Mouse (Mus musculus): ENCODE results near the gene Majin. TPM values are rescaled to one million over a fixed set of nuclear protein-coding genes. Genes with fewer than 3 reads are reported as not detected.

The Majin gene
- polyA plus RNA-seq, 1 experiment, result 20.7 TPM

DNA sequence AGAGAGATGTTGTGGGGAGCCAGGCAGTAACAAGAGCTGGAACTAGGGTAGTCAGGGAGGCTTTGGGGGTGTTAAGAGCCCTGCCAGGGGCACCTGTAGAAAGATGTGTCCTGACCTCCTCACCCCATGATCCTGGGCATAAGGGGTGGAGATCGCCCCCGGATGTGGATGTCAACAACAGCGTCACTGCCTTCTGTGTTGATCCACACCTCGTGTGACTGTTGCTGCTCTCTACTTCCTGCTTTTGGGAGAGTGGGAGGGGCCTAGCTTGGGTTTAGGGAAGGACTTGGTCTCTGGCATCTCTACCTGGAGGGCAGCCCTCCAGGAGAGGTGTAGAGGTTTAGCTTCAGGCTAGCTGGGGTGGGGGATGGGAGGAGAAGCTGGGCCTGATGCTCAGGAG, 58.1 kb downstream of the Majin start:
- peaks cover 13% of the 10 kb centered on the region for H3K4me1 ChIP-seq (ENCODE audit: control insufficient read depth, insufficient read depth, low read length)
- TF ChIP-seq CTCF (IDR thresholded peaks at IDR 0.05; ENCODE audit: control insufficient read depth, insufficient read depth, insufficient replicate concordance, low read depth, low read length) (no peak), POLR2A (IDR thresholded peaks at IDR 0.05; ENCODE audit: control insufficient read depth, low read depth, low read length) (0 out of 2 replicates have a peak, but pooled peaks have one; percentile 30)
- H3K4me3 ChIP-seq (ENCODE audit: control insufficient read depth, low read depth, low read length), result peak overlapping the region; percentile 95
- peak overlapping the region; percentile 41 for H3K27ac ChIP-seq (ENCODE audit: control insufficient read depth, insufficient read depth, low read depth, low read length)
- no peaks in the 10 kb centered on the region for H3K27me3 ChIP-seq (ENCODE audit: control insufficient read depth, insufficient read depth, low read length)
- no peaks in the 10 kb centered on the region; the same call in none of the 2 replicates for H3K36me3 ChIP-seq (ENCODE audit: control insufficient read depth, insufficient read depth, low read length)

DNA sequence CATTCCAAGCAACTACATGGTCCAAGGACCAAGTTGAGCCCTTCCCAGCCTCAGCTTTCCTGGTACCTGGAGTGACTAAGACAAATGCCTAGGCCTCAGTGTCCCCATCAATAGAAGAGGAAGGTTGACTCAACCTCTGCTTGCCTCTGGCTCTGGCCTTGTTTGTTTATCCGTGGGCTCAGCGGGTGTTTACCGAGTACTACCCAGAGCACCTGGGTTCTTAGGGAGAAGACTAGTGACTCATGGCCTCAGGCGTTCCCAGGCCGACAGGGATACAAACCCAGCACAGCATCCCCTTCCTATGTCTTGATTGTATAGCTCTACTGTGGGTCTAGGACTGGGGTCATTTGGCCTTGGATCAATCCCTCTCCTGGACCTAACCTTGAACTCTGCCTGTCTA, 59.0 kb downstream of the Majin start:
- TF ChIP-seq POLR2A (IDR thresholded peaks at IDR 0.05; ENCODE audit: control insufficient read depth, low read depth, low read length), result no peak
- TF ChIP-seq CTCF (IDR thresholded peaks at IDR 0.05; ENCODE audit: control insufficient read depth, insufficient read depth, insufficient replicate concordance, low read depth, low read length), result no peak
- no peak overlapping the region for H3K4me3 ChIP-seq (ENCODE audit: control insufficient read depth, low read depth, low read length)

DNA sequence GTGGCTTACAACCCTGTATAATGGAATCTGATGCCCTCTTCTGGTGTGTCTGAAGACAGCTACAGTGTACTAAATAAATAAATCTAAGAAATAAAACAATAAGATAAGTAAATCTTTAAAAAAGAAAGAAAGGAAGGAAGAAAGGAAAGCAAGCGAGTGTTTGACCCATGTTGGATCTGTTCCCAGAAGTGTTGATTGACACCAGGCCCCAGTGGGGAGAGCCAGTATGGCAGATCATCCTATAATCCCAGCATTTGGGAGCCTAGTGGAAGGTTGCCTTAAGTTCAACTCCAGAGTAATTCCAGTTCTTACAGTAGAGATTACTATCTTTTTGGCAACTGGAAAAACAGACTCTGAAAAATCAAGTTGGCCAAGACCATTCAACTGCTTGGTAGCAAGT, 61.6 kb downstream of the Majin start:
- Histone ChIP-seq H3K27ac (ENCODE audit: control insufficient read depth, insufficient read depth, low read depth, low read length) (no peak overlapping the region), H3K27me3 (ENCODE audit: control insufficient read depth, insufficient read depth, low read length) (no peaks in the 10 kb centered on the region), H3K36me3 (ENCODE audit: control insufficient read depth, insufficient read depth, low read length) (peaks cover 3% of the 10 kb centered on the region), H3K4me1 (ENCODE audit: control insufficient read depth, insufficient read depth, low read length) (peaks cover 11% of the 10 kb centered on the region), H3K4me3 (ENCODE audit: control insufficient read depth, low read depth, low read length) (no peak overlapping the region)
- TF ChIP-seq CTCF (IDR thresholded peaks at IDR 0.05; ENCODE audit: control insufficient read depth, insufficient read depth, insufficient replicate concordance, low read depth, low read length) (no peak), POLR2A (IDR thresholded peaks at IDR 0.05; ENCODE audit: control insufficient read depth, low read depth, low read length) (no peak)

More for the DNA sequence above, 59.0 kb downstream of the Majin start:
- Histone ChIP-seq H3K27me3 (ENCODE audit: control insufficient read depth, insufficient read depth, low read length) (no peaks in the 10 kb centered on the region), H3K4me1 (ENCODE audit: control insufficient read depth, insufficient read depth, low read length) (peaks cover 13% of the 10 kb centered on the region), H3K27ac (ENCODE audit: control insufficient read depth, insufficient read depth, low read depth, low read length) (no peak overlapping the region), H3K36me3 (ENCODE audit: control insufficient read depth, insufficient read depth, low read length) (no peaks in the 10 kb centered on the region; the same call in none of the 2 replicates)

DNA sequence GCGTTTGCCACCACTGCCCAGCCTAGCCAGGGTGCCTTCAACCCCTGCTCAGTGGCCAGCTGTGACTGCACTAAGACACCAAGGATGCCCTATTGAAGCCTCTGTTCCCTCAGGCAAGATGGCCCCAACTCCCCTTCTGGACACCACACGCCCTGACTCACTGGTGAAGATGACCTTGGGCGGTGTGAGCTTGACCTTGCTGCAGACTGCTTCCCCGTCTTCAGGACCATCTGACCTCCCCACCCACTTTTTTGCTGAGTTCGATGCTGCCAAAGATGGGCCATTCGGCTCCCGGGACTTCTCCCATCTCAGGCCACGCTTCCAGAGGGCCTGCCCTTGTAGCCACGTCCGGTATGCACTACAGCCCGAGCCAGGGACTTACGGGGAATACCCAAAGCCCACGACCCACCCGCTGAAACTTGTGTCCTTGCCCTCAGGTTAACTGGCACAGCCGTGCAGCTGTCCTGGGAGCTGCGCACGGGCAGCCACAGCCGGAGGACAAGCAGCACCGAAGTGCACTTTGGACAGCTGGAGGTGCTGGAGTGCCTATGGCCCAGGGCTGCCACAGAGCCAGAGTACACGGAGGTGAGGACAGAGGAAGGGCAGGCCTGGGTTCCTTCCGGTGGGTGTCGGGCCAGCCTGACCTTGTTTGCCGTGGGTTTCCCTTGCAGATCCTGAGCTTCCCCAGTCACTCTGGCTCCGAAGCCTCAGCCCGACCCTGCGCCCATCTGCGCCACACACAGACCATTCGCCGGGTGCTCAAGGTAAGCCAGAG, 63.5 kb downstream of the Majin start:
- TF ChIP-seq CTCF (IDR thresholded peaks at IDR 0.05; ENCODE audit: control insufficient read depth, insufficient read depth, insufficient replicate concordance, low read depth, low read length), result no peak
- no peak for TF ChIP-seq POLR2A (IDR thresholded peaks at IDR 0.05; ENCODE audit: control insufficient read depth, low read depth, low read length)
- no peaks in the 10 kb centered on the region for H3K27me3 ChIP-seq (ENCODE audit: control insufficient read depth, insufficient read depth, low read length)
- no peak overlapping the region for H3K27ac ChIP-seq (ENCODE audit: control insufficient read depth, insufficient read depth, low read depth, low read length)
- H3K4me3 ChIP-seq (ENCODE audit: control insufficient read depth, low read depth, low read length), result no peak overlapping the region
- H3K36me3 ChIP-seq (ENCODE audit: control insufficient read depth, insufficient read depth, low read length), result peaks cover 5% of the 10 kb centered on the region
- H3K4me1 ChIP-seq (ENCODE audit: control insufficient read depth, insufficient read depth, low read length), result peaks cover 4% of the 10 kb centered on the region

DNA sequence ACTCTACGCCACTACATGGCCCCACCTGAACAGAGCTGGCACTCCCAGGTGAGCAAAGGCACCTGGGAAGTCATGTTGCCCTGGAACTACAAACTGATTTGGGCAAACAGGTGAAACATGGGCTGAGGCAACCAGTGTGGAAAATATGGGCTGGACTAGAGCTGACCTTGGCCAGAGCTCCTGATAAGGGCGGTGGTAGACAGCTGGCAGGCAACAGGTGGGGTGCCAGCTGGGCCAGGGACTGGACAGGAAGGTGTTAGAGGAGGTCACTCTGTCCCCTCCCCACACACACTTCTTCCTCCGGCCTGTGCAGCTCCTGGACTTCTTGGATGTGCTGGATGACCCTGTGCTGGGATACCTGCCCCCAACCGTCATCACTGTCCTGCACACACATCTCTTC, 68.8 kb downstream of the Majin start:
- Histone ChIP-seq H3K4me3 (ENCODE audit: control insufficient read depth, low read depth, low read length) (no peak overlapping the region), H3K36me3 (ENCODE audit: control insufficient read depth, insufficient read depth, low read length) (peaks cover 10% of the 10 kb centered on the region), H3K27ac (ENCODE audit: control insufficient read depth, insufficient read depth, low read depth, low read length) (no peak overlapping the region), H3K27me3 (ENCODE audit: control insufficient read depth, insufficient read depth, low read length) (no peaks in the 10 kb centered on the region), H3K4me1 (ENCODE audit: control insufficient read depth, insufficient read depth, low read length) (no peaks in the 10 kb centered on the region)
- no peak for TF ChIP-seq CTCF (IDR thresholded peaks at IDR 0.05; ENCODE audit: control insufficient read depth, insufficient read depth, insufficient replicate concordance, low read depth, low read length)
- no peak for TF ChIP-seq POLR2A (IDR thresholded peaks at IDR 0.05; ENCODE audit: control insufficient read depth, low read depth, low read length)

DNA sequence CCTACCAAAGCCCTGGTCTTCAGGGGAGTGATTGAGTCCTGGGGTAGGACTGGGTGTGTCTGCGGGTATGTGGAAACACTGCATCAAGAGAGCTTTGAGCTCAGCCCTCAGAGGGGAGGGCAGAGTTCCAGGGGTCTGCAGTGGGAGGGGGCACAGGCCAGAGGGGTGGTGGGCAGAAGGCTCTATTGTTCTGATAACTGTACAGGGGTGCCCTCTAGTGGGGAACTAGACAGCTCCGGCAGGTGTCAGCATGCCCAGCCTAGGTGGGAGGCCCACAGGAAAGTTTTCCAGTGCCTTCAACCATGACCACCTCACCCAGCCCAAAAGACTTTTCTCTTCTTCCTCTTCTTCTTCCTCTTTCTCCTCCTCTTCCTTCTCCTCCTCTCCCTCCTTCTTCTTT, 76.2 kb downstream of the Majin start:
- no peak for TF ChIP-seq POLR2A (IDR thresholded peaks at IDR 0.05; ENCODE audit: control insufficient read depth, low read depth, low read length)
- no peak; the same call in 1 of the 2 replicates for TF ChIP-seq CTCF (IDR thresholded peaks at IDR 0.05; ENCODE audit: control insufficient read depth, insufficient read depth, insufficient replicate concordance, low read depth, low read length)
- Histone ChIP-seq H3K27me3 (ENCODE audit: control insufficient read depth, insufficient read depth, low read length) (no peaks in the 10 kb centered on the region), H3K4me3 (ENCODE audit: control insufficient read depth, low read depth, low read length) (no peak overlapping the region), H3K36me3 (ENCODE audit: control insufficient read depth, insufficient read depth, low read length) (peaks cover 4% of the 10 kb centered on the region), H3K4me1 (ENCODE audit: control insufficient read depth, insufficient read depth, low read length) (no peaks in the 10 kb centered on the region), H3K27ac (ENCODE audit: control insufficient read depth, insufficient read depth, low read depth, low read length) (no peak overlapping the region)

DNA sequence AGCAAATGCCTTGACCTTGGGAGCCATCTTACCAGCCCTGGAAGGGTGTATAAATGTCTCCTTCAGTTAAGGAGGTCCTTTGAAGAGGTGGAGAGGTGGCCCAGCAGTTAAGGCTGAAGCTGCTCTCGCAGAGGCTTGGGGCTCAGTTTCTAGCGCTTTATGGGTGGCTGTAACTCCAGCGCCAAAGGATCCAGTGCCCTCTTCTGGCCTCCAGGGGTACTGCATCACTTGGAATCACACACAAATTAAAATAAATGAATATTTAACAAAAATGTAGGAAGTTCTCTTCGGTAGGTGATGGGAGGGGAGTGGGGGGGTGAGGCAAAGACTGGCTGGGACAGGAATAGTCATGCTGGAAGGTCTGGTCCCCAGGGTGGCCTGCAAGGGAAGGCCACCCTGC, 76.8 kb downstream of the Majin start:
- Histone ChIP-seq H3K27me3 (ENCODE audit: control insufficient read depth, insufficient read depth, low read length) (no peaks in the 10 kb centered on the region), H3K27ac (ENCODE audit: control insufficient read depth, insufficient read depth, low read depth, low read length) (no peak overlapping the region), H3K4me1 (ENCODE audit: control insufficient read depth, insufficient read depth, low read length) (no peaks in the 10 kb centered on the region), H3K36me3 (ENCODE audit: control insufficient read depth, insufficient read depth, low read length) (peaks cover 4% of the 10 kb centered on the region), H3K4me3 (ENCODE audit: control insufficient read depth, low read depth, low read length) (no peak overlapping the region)
- TF ChIP-seq POLR2A (IDR thresholded peaks at IDR 0.05; ENCODE audit: control insufficient read depth, low read depth, low read length) (no peak), CTCF (IDR thresholded peaks at IDR 0.05; ENCODE audit: control insufficient read depth, insufficient read depth, insufficient replicate concordance, low read depth, low read length) (peak; percentile 51; the same call in 1 of the 2 replicates)

Data from testis, adult 2 months (tissue).